Mouse (Mus musculus) ES-E14 (cell line): ENCODE measurements at regions not wholly inside any gene's neighbourhood (a gene's known extent, or its start where the extent isn't known, plus 50 kb on each side); places are given as distances from the start of the nearest gene placed in this dataset.

Experiments
- DNase-seq: peaks from one replicate; pipeline ENCODE4 v3.0.0-alpha.2; 2013; ENCODE audit warnings: low read depth, low spot score
- H3K27ac ChIP-seq: 2 replicates; pipeline ENCODE4 v1.5.1; 2012; ENCODE audit warnings: low read depth, mild to moderate bottlenecking, low read length, moderate library complexity, mixed read lengths; ENCODE audit not compliant: poor library complexity, insufficient read depth, severe bottlenecking
- H3K36me3 ChIP-seq: 2 replicates; pipeline ENCODE4 v1.6.1; 2012; ENCODE audit warnings: mild to moderate bottlenecking, low read length, moderate library complexity, mixed read lengths; ENCODE audit not compliant: control insufficient read depth, poor library complexity, insufficient read depth, severe bottlenecking
- H3K4me1 ChIP-seq, 2 experiments: fragments of 150-350 bp in 1 of 2; sonication (generic) in 1 of 2; 2 replicates each; pipeline ENCODE4 v1.6.1; 2012; ENCODE audit warnings: low read length in 2 of 2, mild to moderate bottlenecking in 1 of 2, mixed read lengths in 1 of 2; ENCODE audit not compliant: control insufficient read depth in 2 of 2, insufficient read depth in 2 of 2, poor library complexity in 1 of 2
- H3K4me3 ChIP-seq, 2 experiments: fragments of 150-350 bp in 1 of 2; sonication (generic) in 1 of 2; 2 replicates each; pipeline ENCODE4 v1.5.1; 2012; ENCODE audit warnings: low read length in 2 of 2, low read depth in 1 of 2, mild to moderate bottlenecking in 1 of 2, mixed read lengths in 1 of 2; ENCODE audit not compliant: insufficient read depth in 1 of 2, poor library complexity in 1 of 2, severe bottlenecking in 1 of 2
- H3K9ac ChIP-seq: 2 replicates; pipeline ENCODE4 v1.6.1; 2012; ENCODE audit warnings: low read depth, mild to moderate bottlenecking, low read length, mixed read lengths; ENCODE audit not compliant: poor library complexity, insufficient read depth, severe bottlenecking
- H3K9me3 ChIP-seq: fragments of 150-350 bp; sonication (generic); 2 replicates; pipeline ENCODE4 v1.6.1; 2012; ENCODE audit warnings: low read depth, mild to moderate bottlenecking, low read length; ENCODE audit not compliant: control insufficient read depth, insufficient read depth
- CHD2 ChIP-seq: IDR thresholded peaks from 2 replicates; pipeline ENCODE4 v1.6.1; 2014; ENCODE audit warnings: mild to moderate bottlenecking, low read depth, low read length, inconsistent platforms
- HCFC1 ChIP-seq: IDR thresholded peaks from 2 replicates; pipeline ENCODE4 v1.6.1; 2012; ENCODE audit warnings: low read length, inconsistent platforms, borderline replicate concordance; ENCODE audit not compliant: insufficient read depth
- MAFK ChIP-seq: IDR thresholded peaks from 2 replicates; pipeline ENCODE4 v1.6.1; 2014; ENCODE audit warnings: mild to moderate bottlenecking, low read depth, low read length, inconsistent platforms; ENCODE audit not compliant: insufficient read depth
- ZC3H11A ChIP-seq: IDR thresholded peaks from 2 replicates; pipeline ENCODE4 v1.6.1; 2012; ENCODE audit warnings: low read depth, mild to moderate bottlenecking, inconsistent platforms, low read length, borderline replicate concordance
- ZNF384 ChIP-seq: IDR thresholded peaks from 2 replicates; pipeline ENCODE4 v1.6.1; 2012; ENCODE audit warnings: low read depth, low read length, inconsistent platforms
- in situ Hi-C, 2 experiments: fragments of 600-800 bp; cut with MboI; formaldehyde crosslinking; loops; one replicate each; pipeline ENCODE4 v1.15.1; 2025; ENCODE audit warnings: low sequenced_read_pairs in 2 of 2, inconsistent platforms in 1 of 2; ENCODE audit not compliant: unreplicated experiment in 2 of 2

DNA sequence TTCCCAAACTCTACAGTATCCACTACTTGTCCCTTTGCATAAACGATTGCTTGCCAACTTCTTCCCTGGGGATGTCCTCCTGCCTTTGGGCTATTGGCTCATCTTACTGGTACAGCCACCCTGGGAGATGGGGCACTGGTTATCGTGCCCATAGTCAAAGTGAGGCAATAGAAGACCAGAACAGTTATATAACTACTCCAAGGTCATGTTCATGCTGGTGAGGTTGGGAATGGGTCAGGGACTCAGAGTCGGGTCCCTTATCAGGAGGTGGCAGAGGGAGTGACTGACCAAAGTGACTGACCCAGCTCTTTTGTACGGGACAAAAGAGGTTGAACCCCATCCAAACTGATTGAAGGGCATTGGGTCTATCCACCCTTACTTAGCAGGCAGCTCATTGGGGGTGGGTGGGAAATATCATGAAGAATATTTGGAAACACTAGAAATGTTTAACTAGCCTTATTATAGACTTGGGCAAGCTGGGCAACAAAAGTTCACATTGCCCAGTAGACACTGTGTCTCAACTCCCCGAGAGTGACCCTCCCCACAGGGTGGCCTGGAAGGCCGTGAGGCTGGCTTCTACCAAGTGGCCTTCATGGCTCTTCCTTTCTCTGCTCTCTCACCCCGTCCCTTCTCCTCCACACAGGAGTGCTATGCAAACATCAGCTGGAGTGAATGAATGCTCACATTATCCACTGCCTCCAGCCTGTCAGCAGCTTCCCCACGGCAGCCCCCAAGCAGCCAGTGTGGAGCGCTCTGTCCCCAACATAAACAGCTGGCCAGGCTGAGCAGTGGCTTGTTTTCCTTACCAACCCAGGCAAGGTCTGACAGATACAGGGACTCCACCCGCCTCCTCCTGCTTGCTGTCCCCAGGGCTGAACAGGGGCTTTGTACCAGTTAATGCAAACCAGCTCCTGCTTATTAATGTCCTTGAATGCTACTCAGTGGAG lies 553.8 kb upstream of the Gm19410 start:
- H3K9ac ChIP-seq: no peak overlapping the region
- DNase-seq: no peak
- in situ Hi-C loops: no loop called here
- H3K4me1 ChIP-seq: peaks cover 0 to 6% of the 10 kb centered on the region in 2 experiments; a peak in 2 of 4 replicates
- H3K27ac ChIP-seq: no peak overlapping the region; the same call in 1 of the 2 replicates
- no peaks in the 10 kb centered on the region for H3K9me3 ChIP-seq
- H3K4me3 ChIP-seq: no peak overlapping the region
- H3K36me3 ChIP-seq: no peaks in the 10 kb centered on the region
- no peak for TF ChIP-seq ZNF384
- TF ChIP-seq MAFK: no peak
- no peak for TF ChIP-seq HCFC1
- no peak for TF ChIP-seq CHD2
- no peak for TF ChIP-seq ZC3H11A

DNA sequence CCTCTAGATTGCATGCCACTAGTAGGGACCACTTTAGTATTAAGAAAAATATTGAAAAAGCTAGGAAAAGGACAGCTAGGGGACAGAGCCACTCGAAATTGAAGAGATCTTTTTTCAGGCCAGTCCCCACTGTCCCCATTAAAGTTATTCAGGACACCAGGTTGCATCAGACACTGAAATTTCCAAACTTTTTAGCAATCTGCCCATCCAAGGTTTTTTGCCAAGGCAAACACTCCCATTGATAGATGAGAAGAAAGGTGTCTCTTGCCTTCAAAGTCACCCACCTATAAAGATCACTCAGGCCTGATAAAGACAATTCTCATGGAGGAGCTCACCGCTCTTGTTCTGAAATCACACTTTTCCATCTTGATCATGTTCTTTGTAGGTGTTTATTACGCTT lies 552.1 kb upstream of the Gm19410 start:
- DNase-seq: no peak
- Histone ChIP-seq H3K4me1 (peaks cover 0 to 6% of the 10 kb centered on the region in 2 experiments; a peak in 2 of 4 replicates), H3K4me3 (no peak overlapping the region), H3K36me3 (no peaks in the 10 kb centered on the region), H3K9ac (no peak overlapping the region), H3K9me3 (no peaks in the 10 kb centered on the region), H3K27ac (no peak overlapping the region)
- TF ChIP-seq ZNF384 (no peak), HCFC1 (no peak), ZC3H11A (no peak), MAFK (no peak), CHD2 (no peak)
- in situ Hi-C loops: no loop called here

DNA sequence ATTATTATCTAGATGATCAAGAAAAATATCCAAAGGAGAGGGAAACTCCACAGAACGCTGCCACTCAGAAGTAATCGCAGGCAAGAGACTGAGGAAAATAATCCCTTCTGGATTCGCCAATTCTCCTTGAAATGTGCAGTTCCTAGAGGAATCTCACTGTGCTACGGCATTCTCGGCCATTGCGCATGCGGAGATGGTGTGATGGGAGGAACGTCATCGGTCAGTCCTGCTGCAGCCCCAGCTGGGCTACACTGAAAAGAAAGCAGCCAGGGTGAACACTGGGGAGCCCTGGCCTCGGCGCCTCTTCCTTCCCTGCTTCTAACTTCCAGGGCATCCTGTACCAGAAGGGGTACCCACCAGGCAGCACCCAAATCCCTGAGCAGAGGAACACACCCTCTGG lies 548.0 kb upstream of the Gm19410 start:
- TF ChIP-seq CHD2 (no peak), MAFK (no peak), ZC3H11A (no peak), ZNF384 (no peak), HCFC1 (no peak)
- H3K27ac ChIP-seq: no peak overlapping the region
- H3K9me3 ChIP-seq: no peaks in the 10 kb centered on the region
- peaks cover 0 to under 1% of the 10 kb centered on the region in 2 experiments; a peak in 1 of 4 replicates for H3K4me1 ChIP-seq
- H3K4me3 ChIP-seq: no peak overlapping the region
- in situ Hi-C loops: no loop called here
- H3K9ac ChIP-seq: no peak overlapping the region
- no peaks in the 10 kb centered on the region for H3K36me3 ChIP-seq
- DNase-seq: no peak

DNA sequence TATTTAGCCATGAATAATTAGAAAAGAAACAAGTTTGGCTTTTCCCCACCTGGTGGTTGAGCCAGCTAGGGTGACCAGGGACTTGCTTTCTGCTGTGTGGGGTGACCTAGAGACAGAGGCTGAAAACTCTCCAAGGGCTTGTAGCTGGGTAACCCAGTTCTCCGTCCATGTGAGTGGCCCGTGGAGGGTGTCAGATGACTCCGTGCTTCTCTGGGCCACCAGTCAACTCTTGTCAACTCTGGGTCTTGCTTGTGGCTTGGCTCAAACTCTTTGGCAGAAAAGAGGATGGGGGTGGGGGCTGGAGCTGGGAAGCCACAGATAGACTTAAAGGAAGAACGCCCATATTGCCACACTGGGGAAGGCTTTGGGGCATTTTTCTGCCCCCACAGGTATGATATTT lies 547.3 kb upstream of the Gm19410 start:
- H3K9me3 ChIP-seq: no peaks in the 10 kb centered on the region
- peaks cover 0 to 3% of the 10 kb centered on the region in 2 experiments; a peak in 1 of 4 replicates for H3K4me1 ChIP-seq
- no peak overlapping the region for H3K4me3 ChIP-seq
- DNase-seq: no peak
- TF ChIP-seq HCFC1: no peak
- H3K9ac ChIP-seq: no peak overlapping the region
- H3K36me3 ChIP-seq: no peaks in the 10 kb centered on the region
- in situ Hi-C loops: no loop called here
- no peak overlapping the region for H3K27ac ChIP-seq
